12 mouse cellular contexts compared by ENCODE assay signal in genomic region chr10:39594716-39595115, GRCm38 (mm10).
"Had no signal": no experiment of that assay in that cellular context is flagged by ENCODE, and none has a peak within 500 bp of the region (broad histone marks: within the 10 kb centered on the region; RNA-seq: fewer than 3 reads in every experiment).

No protein-coding gene starts in this region.

- ATAC-seq: midbrain, embryonic 13.5 days had no signal

- H3K36me3 ChIP-seq: liver, embryonic 15.5 days; midbrain, embryonic 13.5 days; neural tube, embryonic 15.5 days had no signal

- H3K4me2 ChIP-seq: liver, embryonic 11.5 days; liver, embryonic 15.5 days; midbrain, embryonic 13.5 days; neural tube, embryonic 15.5 days had no signal

- H3K4me1 ChIP-seq: liver, embryonic 15.5 days had no signal

- H3K27ac ChIP-seq: liver, embryonic 15.5 days; midbrain, embryonic 13.5 days; neural tube, embryonic 15.5 days had no signal

- H3K4me3 ChIP-seq: liver, embryonic 15.5 days; midbrain, embryonic 13.5 days; neural tube, embryonic 15.5 days had no signal

- DNase-seq: kidney, adult 18-20 months; kidney, postnatal 10 days; kidney, postnatal 4 days; left cerebral cortex, postnatal 4 days; lung, adult 2 months; right cerebral cortex, adult 18-20 months; right cerebral cortex, postnatal 25 days; thymus, postnatal 4 days had no signal

- H3K27me3 ChIP-seq: liver, embryonic 15.5 days; midbrain, embryonic 13.5 days; neural tube, embryonic 15.5 days had no signal

- H3K9me3 ChIP-seq: liver, embryonic 15.5 days; neural tube, embryonic 15.5 days had no signal

- H3K9ac ChIP-seq: liver, embryonic 15.5 days; midbrain, embryonic 13.5 days; neural tube, embryonic 15.5 days had no signal
